Mouse (Mus musculus) MEL (cell line): Measurements from ENCODE around the gene Syt2. TPM values are rescaled to one million over a fixed set of nuclear protein-coding genes. Genes with fewer than 3 reads are reported as not detected.

Experiments used
- DNase-seq: peaks from one replicate; pipeline ENCODE4 v3.0.0; 2011; ENCODE audit warnings: low read depth, low spot score
- H3K27ac ChIP-seq: 2 replicates; pipeline ENCODE4 v1.5.1; 2012; ENCODE audit warnings: low read depth, mild to moderate bottlenecking, control low read depth, low read length, moderate library complexity; ENCODE audit not compliant: control insufficient read depth
- H3K27me3 ChIP-seq, 2 experiments: fragments of 150-350 bp in 1 of 2; sonication (generic) in 1 of 2; 2 replicates each; pipeline ENCODE4 v1.6.1; 2012; ENCODE audit warnings: low read length in 2 of 2, mild to moderate bottlenecking in 2 of 2, improper control_type of control experiment in 1 of 2, moderate library complexity in 1 of 2; ENCODE audit not compliant: insufficient read depth in 2 of 2, control insufficient read depth in 1 of 2
- H3K36me3 ChIP-seq, 2 experiments: 2 replicates each; pipeline ENCODE4 v1.6.1; 2012 to 2014; ENCODE audit warnings: low read length in 2 of 2, improper control_type of control experiment in 1 of 2, inconsistent platforms in 1 of 2, mild to moderate bottlenecking in 1 of 2; ENCODE audit not compliant: insufficient read depth in 2 of 2, control insufficient read depth in 1 of 2
- H3K4me1 ChIP-seq, 2 experiments: fragments of 150-350 bp in 1 of 2; sonication (generic) in 1 of 2; 2 replicates each; pipeline ENCODE4 v1.6.1; 2012; ENCODE audit warnings: low read length in 2 of 2, improper control_type of control experiment in 1 of 2, mild to moderate bottlenecking in 1 of 2; ENCODE audit not compliant: insufficient read depth in 2 of 2, control insufficient read depth in 1 of 2
- H3K4me3 ChIP-seq, 2 experiments: fragments of 150-350 bp in 1 of 2; sonication (generic) in 1 of 2; 2 replicates each; pipeline ENCODE4 v1.5.1; 2012; ENCODE audit warnings: low read depth in 2 of 2, low read length in 2 of 2, mild to moderate bottlenecking in 2 of 2, moderate library complexity in 2 of 2, control low read depth in 1 of 2, improper control_type of control experiment in 1 of 2; ENCODE audit not compliant: control insufficient read depth in 1 of 2, insufficient read depth in 1 of 2
- H3K79me2 ChIP-seq: 2 replicates; pipeline ENCODE4 v1.6.1; 2012; ENCODE audit warnings: mild to moderate bottlenecking, low read length, moderate library complexity; ENCODE audit not compliant: control insufficient read depth, poor library complexity, insufficient read depth
- H3K9ac ChIP-seq: 2 replicates; pipeline ENCODE4 v1.6.1; 2012; ENCODE audit warnings: low read depth, mild to moderate bottlenecking, control low read depth, low read length, moderate library complexity; ENCODE audit not compliant: control insufficient read depth, poor library complexity, severe bottlenecking
- H3K9me3 ChIP-seq: fragments of 150-350 bp; sonication (generic); replicated peaks from 2 replicates; pipeline ENCODE4 v1.6.1; 2012; ENCODE audit warnings: mild to moderate bottlenecking, low read length, improper control_type of control experiment, moderate library complexity; ENCODE audit not compliant: insufficient read depth
- CHD1 ChIP-seq: IDR thresholded peaks from 2 replicates; pipeline ENCODE4 v1.6.1; 2012; ENCODE audit warnings: low read depth, mild to moderate bottlenecking, inconsistent platforms, low read length, improper control_type of control experiment
- CHD2 ChIP-seq: IDR thresholded peaks from 2 replicates; pipeline ENCODE4 v1.6.1; 2011; ENCODE audit warnings: low read length, improper control_type of control experiment
- E2F4 ChIP-seq: IDR thresholded peaks from 2 replicates; pipeline ENCODE4 v1.6.1; 2011; ENCODE audit warnings: low read depth, low read length, improper control_type of control experiment, borderline replicate concordance
- EP300 ChIP-seq, 2 experiments: IDR thresholded peaks; 2 replicates each; pipeline ENCODE4 v1.6.1; 2011; ENCODE audit warnings: improper control_type of control experiment in 2 of 2, low read length in 2 of 2, low read depth in 1 of 2, mild to moderate bottlenecking in 1 of 2
- GATA1 ChIP-seq: IDR thresholded peaks from 2 replicates; pipeline ENCODE4 v1.6.1; 2011; ENCODE audit warnings: low read depth, low read length, improper control_type of control experiment
- JUND ChIP-seq: IDR thresholded peaks from 2 replicates; pipeline ENCODE4 v1.6.1; 2011; ENCODE audit warnings: low read depth, mild to moderate bottlenecking, improper control_type of control experiment, low read length
- KAT2A ChIP-seq: conservative IDR thresholded peaks from 2 replicates; pipeline ENCODE4 v1.6.1; 2012; ENCODE audit warnings: low read depth, low read length, improper control_type of control experiment, inconsistent platforms
- MAX ChIP-seq: IDR thresholded peaks from 2 replicates; pipeline ENCODE4 v1.6.1; 2011; ENCODE audit warnings: low read length, improper control_type of control experiment
- MEF2A ChIP-seq: IDR thresholded peaks from 2 replicates; pipeline ENCODE4 v1.6.1; 2014; ENCODE audit warnings: low read depth, mild to moderate bottlenecking, inconsistent platforms, low read length, improper control_type of control experiment; ENCODE audit not compliant: poor library complexity, insufficient replicate concordance, severe bottlenecking; ENCODE audit errors: extremely low read depth
- MXI1 ChIP-seq: IDR thresholded peaks from 2 replicates; pipeline ENCODE4 v1.6.1; 2011; ENCODE audit warnings: mild to moderate bottlenecking, low read depth, low read length, improper control_type of control experiment
- MYC ChIP-seq: IDR thresholded peaks from 2 replicates; pipeline ENCODE4 v1.6.1; 2011; ENCODE audit warnings: low read depth, mild to moderate bottlenecking, low read length, improper control_type of control experiment, moderate library complexity
- NELFE ChIP-seq: IDR thresholded peaks from 2 replicates; pipeline ENCODE4 v1.6.1; 2011; ENCODE audit warnings: low read depth, low read length, improper control_type of control experiment
- POLR2AphosphoS2 ChIP-seq: IDR thresholded peaks from 2 replicates; pipeline ENCODE4 v1.6.1; 2011; ENCODE audit warnings: low read length, improper control_type of control experiment
- RAD21 ChIP-seq: IDR thresholded peaks from 2 replicates; pipeline ENCODE4 v1.6.1; 2011; ENCODE audit warnings: mild to moderate bottlenecking, low read depth, low read length, improper control_type of control experiment
- SMC3 ChIP-seq: IDR thresholded peaks from 2 replicates; pipeline ENCODE4 v1.6.1; 2011; ENCODE audit warnings: low read depth, low read length, improper control_type of control experiment
- TBP ChIP-seq: IDR thresholded peaks from 2 replicates; pipeline ENCODE4 v1.8.0; 2011; ENCODE audit warnings: low read depth, low read length, improper control_type of control experiment
- TCF12 ChIP-seq: IDR thresholded peaks from 2 replicates; pipeline ENCODE4 v1.6.1; 2014; ENCODE audit warnings: low read depth, mild to moderate bottlenecking, inconsistent platforms, low read length, improper control_type of control experiment, moderate library complexity
- UBTF ChIP-seq: IDR thresholded peaks from 2 replicates; pipeline ENCODE4 v1.6.1; 2012; ENCODE audit warnings: low read depth, mild to moderate bottlenecking, inconsistent platforms, low read length, improper control_type of control experiment, moderate library complexity, borderline replicate concordance; ENCODE audit not compliant: insufficient read depth
- USF2 ChIP-seq, 2 experiments: IDR thresholded peaks; 2 replicates each; pipeline ENCODE4 v1.6.1; 2011 to 2012; ENCODE audit warnings: improper control_type of control experiment in 2 of 2, low read length in 2 of 2, borderline replicate concordance in 1 of 2, inconsistent platforms in 1 of 2, low read depth in 1 of 2, mild to moderate bottlenecking in 1 of 2; ENCODE audit not compliant: insufficient read depth in 1 of 2
- ZKSCAN1 ChIP-seq: IDR thresholded peaks from 2 replicates; pipeline ENCODE4 v1.6.1; 2012; ENCODE audit warnings: low read depth, mild to moderate bottlenecking, inconsistent platforms, low read length, improper control_type of control experiment, moderate library complexity
- ZMIZ1 ChIP-seq: IDR thresholded peaks from 2 replicates; pipeline ENCODE4 v1.6.1; 2012; ENCODE audit warnings: low read depth, mild to moderate bottlenecking, inconsistent platforms, low read length, improper control_type of control experiment, moderate library complexity
- polyA plus RNA-seq, 2 experiments: library from polyadenylated mRNA; stranded (reverse) in 1 of 2; unstranded in 1 of 2; fragments of >175 nt in 1 of 2; fragments of >200 nt in 1 of 2; gene quantifications; 2 replicates each; pipeline versions ENCODE4 v1.2.1 to v1.2.4; 2012; ENCODE audit warnings: low replicate concordance in 2 of 2, low read depth in 1 of 2; ENCODE audit not compliant: insufficient read length in 2 of 2, insufficient read depth in 1 of 2, missing spikeins in 1 of 2
- total RNA-seq: library from RNA; depleted of rRNA; stranded (reverse); fragments of 300-350 nt; gene quantifications from 2 replicates; pipeline ENCODE4 v1.2.3, GENCODE M21; 2012

The Syt2 gene
- total and polyA plus RNA-seq, 3 experiments: 0.31 TPM; not detected in 2

DNA sequence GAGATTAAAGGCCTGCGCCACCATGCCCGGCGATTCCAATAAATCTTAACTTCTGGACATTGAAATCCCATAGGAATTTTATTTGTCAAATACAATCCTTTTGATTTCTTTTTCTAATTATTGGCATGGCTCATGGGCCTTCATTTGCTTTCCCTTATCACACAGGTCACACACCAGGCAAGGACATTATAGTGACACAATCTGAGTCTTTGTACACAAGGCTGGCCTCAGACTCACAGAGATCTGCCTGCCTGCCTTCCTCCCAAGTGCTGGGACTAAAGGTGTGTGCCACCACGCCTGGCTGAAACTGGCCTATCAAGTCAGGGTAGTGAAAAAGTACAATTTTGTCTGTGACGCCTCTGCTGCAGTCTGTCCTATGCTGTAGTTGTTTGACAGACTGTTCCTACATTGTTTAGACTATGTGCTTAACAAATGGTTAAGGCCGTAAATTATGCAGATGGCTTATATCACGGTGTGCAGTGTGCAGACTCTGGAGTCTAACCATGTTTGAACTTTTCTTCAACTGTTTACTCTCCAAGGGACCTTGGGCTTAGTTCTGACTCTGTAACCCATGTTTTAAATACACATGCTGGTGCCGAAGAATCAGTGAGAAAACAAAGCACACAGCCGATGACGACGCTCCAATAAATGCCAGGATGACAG, 117.4 kb downstream of the Syt2 start:
- no peak for DNase-seq
- H3K27ac ChIP-seq: no peak overlapping the region
- H3K9me3 ChIP-seq: no peaks in the 10 kb centered on the region

DNA sequence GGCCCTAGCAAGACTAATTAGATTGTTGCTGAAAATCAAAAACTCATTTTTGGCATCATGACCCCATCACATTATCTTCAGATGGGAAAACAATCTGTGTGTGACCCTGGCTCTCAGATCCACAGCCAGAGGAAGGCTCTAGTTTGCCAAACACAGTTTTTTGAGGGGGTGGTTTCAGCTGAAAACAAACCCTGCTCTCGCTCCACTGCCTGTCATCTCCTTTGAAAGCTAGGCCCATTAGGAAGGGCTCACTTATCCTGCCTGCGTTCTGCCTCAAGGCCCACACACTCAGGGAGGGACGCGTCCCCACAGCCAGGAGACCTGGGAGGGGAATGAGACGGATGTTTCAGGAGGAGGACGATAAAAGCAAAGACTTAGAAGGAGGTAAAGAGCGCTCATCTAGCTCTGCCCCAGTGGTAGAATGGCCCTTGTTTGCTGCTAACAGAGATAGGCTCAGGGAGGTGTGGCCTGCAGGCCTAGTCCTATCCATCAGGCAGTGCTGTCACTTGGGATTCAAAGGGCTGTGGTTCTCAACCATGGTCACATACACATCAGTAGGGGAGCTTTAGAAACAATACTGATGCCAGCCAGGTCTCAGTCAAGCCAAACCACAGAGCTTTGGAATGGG, 118.5 kb downstream of the Syt2 start:
- Histone ChIP-seq H3K9me3 (no peaks in the 10 kb centered on the region), H3K27ac (no peak overlapping the region), H3K4me1 (peaks cover 0 to 2% of the 10 kb centered on the region in 2 experiments; a peak in 2 of 4 replicates), H3K4me3 (no peak overlapping the region), H3K79me2 (no peaks in the 10 kb centered on the region), H3K9ac (no peak overlapping the region), H3K27me3 (no peaks in the 10 kb centered on the region), H3K36me3 (peaks cover 0 to 2% of the 10 kb centered on the region in 2 experiments; a peak in 2 of 4 replicates)
- no peak for TF ChIP-seq MEF2A
- TF ChIP-seq CHD1: no peak
- DNase-seq: no peak

More for the DNA sequence above, 117.4 kb downstream of the Syt2 start:
- Histone ChIP-seq H3K36me3 (peaks cover 0 to 2% of the 10 kb centered on the region in 2 experiments; a peak in 2 of 4 replicates), H3K9ac (no peak overlapping the region), H3K4me1 (peaks cover 0 to 2% of the 10 kb centered on the region in 2 experiments; a peak in 2 of 4 replicates), H3K4me3 (no peak overlapping the region), H3K27me3 (no peaks in the 10 kb centered on the region), H3K79me2 (no peaks in the 10 kb centered on the region)
- TF ChIP-seq JUND (no peak), MYC (no peak)

DNA sequence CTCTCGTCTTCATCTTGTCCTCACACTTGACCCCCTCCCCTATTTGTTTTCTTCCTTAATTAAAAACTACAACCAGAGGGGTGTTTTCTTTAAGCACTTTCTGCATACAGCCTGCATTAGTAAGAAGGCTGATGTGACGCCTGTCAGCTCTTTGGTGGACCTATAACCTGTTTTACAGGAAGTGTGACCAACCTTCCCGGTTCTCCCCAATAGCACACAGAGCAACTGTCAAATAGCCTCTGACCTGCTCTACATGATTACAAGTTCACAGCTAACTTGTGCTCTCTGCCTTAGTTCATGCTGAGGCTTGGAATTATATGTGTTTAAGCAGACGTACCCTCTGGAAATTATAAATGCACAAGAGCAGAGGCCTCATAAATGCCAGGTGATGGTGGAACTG, 120.0 kb downstream of the Syt2 start:
- Histone ChIP-seq H3K79me2 (no peaks in the 10 kb centered on the region), H3K9me3 (no peaks in the 10 kb centered on the region), H3K4me3 (no peak overlapping the region), H3K36me3 (peaks cover 0 to 2% of the 10 kb centered on the region in 2 experiments; a peak in 2 of 4 replicates)
- no peak for TF ChIP-seq UBTF
- no peak for TF ChIP-seq GATA1
- TF ChIP-seq JUND: no peak
- no peak for TF ChIP-seq TCF12
- TF ChIP-seq SMC3: no peak
- no peak for TF ChIP-seq POLR2AphosphoS2
- TF ChIP-seq TBP: no peak
- no peak for TF ChIP-seq ZMIZ1
- TF ChIP-seq NELFE: no peak
- no peak for TF ChIP-seq E2F4
- no peak for TF ChIP-seq CHD1
- no peak for TF ChIP-seq RAD21
- no peak for TF ChIP-seq MYC
- no peak for TF ChIP-seq ZKSCAN1
- no peak for TF ChIP-seq KAT2A
- TF ChIP-seq MXI1: no peak
- TF ChIP-seq CHD2: no peak
- no peak for TF ChIP-seq MAX
- no peak for TF ChIP-seq USF2 (IDR thresholded peaks at IDR 0.05; ENCODE audit: borderline replicate concordance in 1 of 2, insufficient read depth in 1 of 2, low read depth in 1 of 2, low read length in 2 of 2)
- no peak for TF ChIP-seq EP300 (IDR thresholded peaks at IDR 0.05; ENCODE audit: low read depth in 1 of 2, low read length in 2 of 2)
- TF ChIP-seq, all 39 proteins: peak for 0
- DNase-seq: no peak
- H3K27ac ChIP-seq: no peak overlapping the region
- no peak overlapping the region for H3K9ac ChIP-seq
- H3K4me1 ChIP-seq: peaks cover under 1 to 2% of the 10 kb centered on the region in 2 experiments; a peak in 3 of 4 replicates
- no peaks in the 10 kb centered on the region for H3K27me3 ChIP-seq
